Mouse (Mus musculus) right cerebral cortex, adult 2 months (tissue): Measurements from ENCODE around the gene Nfkbil1.

Experiments used
- DNase-seq, 2 experiments: peaks; one replicate each; pipeline ENCODE4 v3.0.0; 2021 to 2022; ENCODE audit warnings: low spot score in 2 of 2

The Nfkbil1 gene

DNA sequence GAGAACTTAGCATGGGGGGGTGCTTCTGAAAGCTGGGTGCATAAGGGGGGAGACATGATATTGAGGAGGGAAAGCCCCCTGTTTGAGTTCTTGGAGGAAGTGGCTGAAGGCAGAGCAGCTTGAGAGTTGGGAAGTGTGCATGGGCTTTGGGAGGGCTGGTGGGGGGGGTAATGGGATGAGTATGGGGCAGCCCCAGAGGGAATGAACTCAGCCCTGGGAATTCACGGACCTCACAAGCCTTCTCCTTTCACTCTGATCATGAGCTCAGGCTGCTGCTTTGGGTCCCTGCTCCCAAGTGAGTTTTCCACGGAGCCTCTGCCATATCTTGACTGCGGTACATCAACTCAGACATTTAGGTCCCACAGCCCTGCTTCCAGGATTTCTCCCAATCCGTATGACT is 33.1 kb downstream of the Nfkbil1 start:
- no peak for DNase-seq

GRCm38 (mm10) chr17:35201787-35202186 is 33.8 kb downstream of the Nfkbil1 start, which contains the start of gene Tnf:
Tnf (minus strand) TSS chr17:35202007.
- no peak for DNase-seq

DNA sequence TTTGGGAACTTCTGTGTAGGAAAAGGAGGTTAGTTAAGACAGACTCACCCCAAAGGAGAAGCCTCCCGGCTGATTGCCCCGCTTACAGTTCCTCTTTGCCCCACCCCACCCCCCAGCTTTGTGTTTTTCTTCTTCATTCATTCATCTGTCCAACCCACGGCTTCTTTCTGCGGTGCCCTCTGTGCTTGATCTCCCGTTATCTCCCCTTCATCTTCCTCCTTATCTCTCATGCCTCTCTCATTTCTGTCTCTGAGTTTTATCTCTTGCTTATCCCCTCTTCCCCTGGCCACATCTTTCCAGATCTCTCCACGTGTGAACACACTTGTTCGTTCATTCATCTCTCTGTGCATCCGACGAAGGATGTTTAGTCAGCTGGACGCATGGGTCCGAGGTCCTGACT is 34.5 kb downstream of the Nfkbil1 start:
- DNase-seq: no peak

GRCm38 (mm10) chr17:35200398-35200797 is 35.2 kb downstream of the Nfkbil1 start:
- no peak for DNase-seq

DNA sequence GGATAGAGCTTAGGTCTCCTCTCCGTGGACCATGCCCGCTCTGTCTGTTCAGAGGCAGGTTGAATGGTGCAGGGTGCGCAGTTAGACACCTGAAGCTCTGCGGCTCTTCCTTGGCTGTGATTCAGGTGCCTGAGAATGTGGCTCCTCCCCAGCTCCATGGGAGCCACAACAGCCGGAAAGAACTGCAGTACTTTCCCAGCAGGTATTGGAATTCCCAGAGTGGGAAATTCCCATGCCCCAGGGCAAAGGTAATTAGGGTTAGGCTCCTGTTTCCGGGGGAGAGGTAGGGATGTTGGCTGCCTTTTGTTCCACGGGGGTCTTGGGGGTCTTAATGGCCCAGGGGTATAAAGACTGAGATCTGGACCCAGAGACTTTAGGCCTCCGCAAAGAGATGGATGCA is 36.6 kb downstream of the Nfkbil1 start:
- no peak for DNase-seq

DNA sequence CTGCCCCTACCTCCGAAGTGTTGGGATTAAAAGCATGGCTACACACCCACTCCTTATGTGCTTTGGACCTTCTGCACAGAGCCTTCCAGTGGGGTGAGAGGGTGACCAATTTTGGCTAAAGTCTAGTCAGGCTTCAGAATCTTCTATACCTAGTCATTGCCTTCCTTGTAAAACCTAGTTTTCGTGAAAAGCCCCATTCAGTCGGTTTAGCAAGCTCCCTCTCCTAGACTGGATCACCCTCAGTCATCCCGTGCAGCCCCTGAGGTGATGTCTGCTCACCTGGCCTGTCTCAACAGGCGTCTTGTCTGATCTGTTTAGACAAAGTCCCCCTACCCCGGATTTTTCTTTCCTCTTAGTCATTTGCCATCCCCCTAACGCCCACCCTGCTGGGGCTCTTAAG is 37.6 kb downstream of the Nfkbil1 start:
- DNase-seq: no peak

GRCm38 (mm10) chr17:35197126-35197525 is 38.5 kb downstream of the Nfkbil1 start:
- no peak for DNase-seq

DNA sequence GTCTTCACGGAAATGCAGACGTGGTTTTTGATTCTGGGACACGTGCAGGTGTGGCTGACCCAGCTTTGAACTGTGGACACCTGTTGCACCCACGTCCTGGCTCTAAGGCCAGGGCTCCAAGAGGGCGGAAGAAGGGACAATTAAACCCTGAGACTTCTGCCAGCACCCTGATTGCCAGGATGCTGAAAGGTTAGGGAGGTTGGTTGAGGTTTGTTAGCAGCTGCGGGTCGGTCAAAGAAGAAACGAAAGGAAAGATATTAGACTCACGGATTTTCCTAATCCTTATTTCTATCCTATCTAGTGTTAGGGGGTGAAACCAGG is 39.3 kb downstream of the Nfkbil1 start:
- no peak for DNase-seq

DNA sequence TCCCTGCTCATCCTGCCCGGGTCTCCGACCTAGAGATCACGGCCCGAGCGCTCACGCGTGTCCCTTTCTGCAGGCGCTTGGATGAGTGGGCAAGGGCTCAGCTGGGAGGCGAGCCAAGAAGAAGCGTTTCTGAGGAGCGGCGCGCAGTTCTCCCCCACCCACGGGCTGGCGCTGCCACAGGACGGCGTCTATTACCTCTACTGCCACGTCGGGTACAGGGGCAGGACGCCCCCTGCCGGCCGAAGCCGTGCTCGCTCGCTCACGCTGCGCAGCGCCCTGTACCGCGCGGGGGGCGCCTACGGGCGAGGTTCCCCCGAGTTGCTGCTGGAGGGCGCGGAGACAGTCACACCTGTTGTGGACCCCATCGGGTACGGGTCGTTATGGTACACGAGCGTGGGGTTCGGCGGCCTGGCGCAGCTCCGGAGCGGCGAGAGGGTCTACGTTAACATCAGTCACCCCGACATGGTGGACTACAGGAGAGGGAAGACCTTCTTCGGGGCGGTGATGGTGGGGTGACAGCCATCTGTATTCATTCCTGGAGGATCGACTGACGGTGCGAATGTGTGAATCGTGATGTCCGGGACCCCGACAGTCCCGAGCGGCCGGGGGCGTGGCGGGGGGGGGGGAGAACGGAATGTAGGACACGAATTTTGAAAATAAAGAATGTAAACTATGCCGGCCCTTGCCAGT is 39.8 kb downstream of the Nfkbil1 start:
- peak; percentile 82 to 83 for DNase-seq

- no peak for DNase-seq
These were observed 40.6 kb downstream of the Nfkbil1 start for GRCm38 (mm10) chr17:35194844-35195630.

- no peak for DNase-seq
These were observed 41.4 kb downstream of the Nfkbil1 start, which contains the start of gene Ltb for GRCm38 (mm10) chr17:35193881-35194843. Ltb (plus strand) TSS chr17:35194439.

- DNase-seq: no peak
These were observed 42.7 kb downstream of the Nfkbil1 start for GRCm38 (mm10) chr17:35192924-35193323.

DNA sequence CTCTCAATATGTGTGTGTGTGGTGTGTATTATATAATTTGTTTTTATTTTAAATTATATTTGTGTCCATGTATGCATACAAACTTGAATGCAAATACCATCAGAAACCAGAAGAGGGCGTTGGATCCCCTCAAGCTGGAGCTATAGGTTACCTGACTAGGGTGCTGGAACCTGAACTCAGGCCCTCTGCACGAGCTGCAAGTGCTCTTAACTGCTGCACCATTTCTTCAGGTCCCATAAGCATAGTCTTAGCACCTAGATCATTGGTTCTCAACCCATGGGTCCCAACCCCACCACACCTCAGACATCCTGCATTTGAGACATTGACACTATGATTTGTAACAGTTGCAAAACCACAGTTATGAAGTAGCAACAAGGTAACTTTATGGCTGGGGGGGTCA is 43.9 kb downstream of the Nfkbil1 start:
- DNase-seq: no peak

DNA sequence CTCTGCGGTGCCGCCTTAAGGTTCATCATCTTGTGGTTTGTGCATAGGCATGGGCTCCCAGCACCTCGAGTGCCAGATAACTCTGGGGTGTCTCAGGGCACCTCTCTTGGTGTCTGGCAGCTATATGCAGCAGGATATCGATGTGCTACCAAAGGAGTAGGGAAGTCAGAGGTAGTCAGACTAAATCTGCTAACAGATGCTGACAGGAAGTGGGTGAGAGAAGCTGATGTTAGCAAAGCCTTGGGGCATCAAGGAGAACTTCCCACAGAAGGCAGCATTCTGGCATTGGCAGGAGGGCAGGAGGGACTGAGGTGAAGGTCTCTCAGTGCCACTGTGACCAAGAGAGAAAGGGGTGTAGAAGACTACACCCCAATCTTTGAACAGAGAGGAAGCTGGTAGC is 45.5 kb downstream of the Nfkbil1 start:
- no peak for DNase-seq

DNA sequence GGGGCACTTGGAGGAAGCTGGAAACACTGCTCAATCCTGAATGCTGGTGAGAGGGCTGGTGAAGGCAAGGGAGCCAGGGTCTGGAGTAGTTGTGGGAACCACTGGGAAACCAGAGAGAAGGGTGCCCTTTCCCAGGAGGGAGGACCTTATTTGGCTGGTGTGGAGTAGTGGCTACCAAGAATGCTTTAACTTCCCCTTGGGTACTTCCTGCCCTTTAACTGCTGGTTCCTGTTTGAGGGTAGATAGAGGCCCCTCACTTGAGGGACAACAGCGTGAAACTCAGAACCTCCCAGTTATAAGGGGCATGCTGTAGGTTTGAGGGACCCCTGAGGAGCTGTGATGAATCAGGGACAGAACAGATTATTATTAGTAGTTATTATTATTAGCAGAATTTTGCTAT is 46.4 kb downstream of the Nfkbil1 start:
- no peak for DNase-seq

- no peak for DNase-seq
These were observed 47.5 kb downstream of the Nfkbil1 start, which contains the start of gene Lst1 for GRCm38 (mm10) chr17:35187959-35188610. Lst1 (minus strand) TSS chr17:35188439.

DNA sequence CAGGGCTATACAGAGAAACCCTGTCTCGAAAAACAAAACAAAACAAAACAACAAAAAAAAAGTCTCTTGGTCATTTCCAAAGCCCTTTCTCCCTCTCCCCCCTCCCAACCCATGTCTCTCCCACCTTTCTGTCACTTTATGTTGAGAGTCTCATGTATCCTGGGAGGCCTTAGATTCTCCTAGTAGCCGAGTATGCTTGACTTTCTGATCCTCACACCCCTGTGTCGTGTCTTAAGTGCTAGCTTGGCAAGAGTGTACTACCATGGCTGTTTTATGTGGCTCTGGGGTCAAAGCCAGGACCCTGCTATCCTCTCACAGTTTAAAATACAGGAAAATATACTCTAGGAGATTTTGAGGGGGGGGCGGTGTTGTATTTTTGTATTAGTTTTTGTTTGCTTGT is 48.2 kb downstream of the Nfkbil1 start:
- DNase-seq: no peak

DNA sequence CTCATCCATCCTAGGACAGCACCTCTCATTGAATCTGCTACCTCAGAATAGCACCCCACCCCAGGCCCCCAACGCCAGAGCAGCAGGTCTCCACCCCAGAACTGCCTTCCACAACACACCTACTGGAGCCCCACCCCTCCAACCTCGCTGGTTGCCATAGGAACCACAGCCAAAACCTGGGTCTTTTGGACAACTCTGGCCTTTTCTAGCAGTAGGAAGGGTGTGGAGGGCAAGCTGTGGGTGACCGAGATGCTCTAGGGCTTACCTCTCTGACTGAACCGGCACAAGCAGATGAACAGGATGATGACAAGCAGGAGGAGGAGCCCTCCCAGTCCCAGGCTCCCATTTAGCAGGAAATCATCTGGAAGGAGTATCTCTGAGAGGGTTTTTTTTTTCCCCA is 48.9 kb downstream of the Nfkbil1 start:
- no peak for DNase-seq

- DNase-seq: peak in 1 of 2 experiments; percentile 55
These were observed 49.7 kb downstream of the Nfkbil1 start for GRCm38 (mm10) chr17:35185639-35186611.

DNA sequence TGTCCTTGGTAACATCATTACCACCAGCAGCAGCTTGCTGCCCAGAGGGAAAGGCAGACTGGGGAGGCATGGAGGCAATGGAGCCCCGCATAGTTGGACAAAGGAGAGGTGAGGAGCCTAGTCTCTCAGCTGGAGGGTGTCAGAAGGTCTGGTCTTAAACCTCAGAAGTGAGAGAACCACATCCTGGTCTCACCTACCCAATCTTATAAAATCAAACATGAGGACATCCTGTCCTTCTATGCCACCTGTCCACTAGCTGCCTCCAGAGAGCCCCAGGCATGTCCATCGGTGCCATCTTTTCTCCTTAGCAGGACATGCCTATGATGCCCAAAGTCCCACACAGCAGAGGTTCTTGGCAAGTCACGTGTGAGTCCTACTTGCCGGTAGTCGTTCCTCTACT is 55.5 kb downstream of the Nfkbil1 start:
- DNase-seq: no peak
